Mouse (Mus musculus): ENCODE measurements around the gene Hjurp.

- TF ChIP-seq CTCF (IDR thresholded peaks at IDR 0.05) (no peak), EP300 (IDR thresholded peaks at IDR 0.05) (no peak)
These were observed 57.1 kb downstream of the Hjurp start for GRCm38 (mm10) chr1:88220336-88220735.
